Mouse (Mus musculus): ENCODE measurements around the gene 4930469K13Rik.

Gene 4930469K13Rik

DNA sequence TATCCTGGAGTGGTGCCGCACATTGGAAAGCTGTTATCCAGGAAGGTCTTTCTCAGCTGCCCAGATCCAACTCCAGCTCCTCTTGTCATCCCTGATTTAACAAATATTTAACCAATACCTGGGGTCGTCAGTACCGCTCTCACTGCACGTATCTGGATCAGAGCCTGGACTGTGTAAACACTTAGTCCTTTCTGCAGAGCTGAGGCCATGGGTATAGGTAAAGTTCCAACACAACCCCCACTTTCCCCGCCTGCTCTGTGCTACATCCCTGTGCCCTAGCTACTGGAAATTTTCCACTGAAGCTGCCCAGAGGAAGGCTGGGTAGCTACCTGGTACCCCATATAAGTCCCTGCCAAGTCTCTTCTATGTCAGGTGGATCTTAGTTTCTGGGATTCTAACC lies 108.4 kb downstream of the 4930469K13Rik start:
- DNase-seq (ENCODE audit: low read depth, low spot score), result no peak

DNA sequence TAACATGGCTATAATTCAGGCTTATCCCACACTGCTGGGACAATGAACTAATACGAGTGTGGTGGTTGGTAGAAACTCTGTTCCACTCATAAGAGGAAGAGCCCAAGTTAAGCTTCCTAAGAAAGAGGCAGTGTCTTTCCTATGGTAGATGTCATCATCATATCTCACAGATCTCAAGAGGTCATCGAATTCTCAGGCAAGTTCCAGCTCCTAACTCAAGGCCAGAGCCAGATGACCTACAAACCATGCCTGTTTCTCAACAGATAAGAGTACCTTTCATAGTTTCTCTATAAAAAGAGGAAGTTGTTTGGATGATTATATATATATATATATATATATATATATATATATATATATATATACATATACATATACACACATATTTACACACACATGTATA lies 111.8 kb downstream of the 4930469K13Rik start:
- no peak for DNase-seq (ENCODE audit: low read depth, low spot score)

DNA sequence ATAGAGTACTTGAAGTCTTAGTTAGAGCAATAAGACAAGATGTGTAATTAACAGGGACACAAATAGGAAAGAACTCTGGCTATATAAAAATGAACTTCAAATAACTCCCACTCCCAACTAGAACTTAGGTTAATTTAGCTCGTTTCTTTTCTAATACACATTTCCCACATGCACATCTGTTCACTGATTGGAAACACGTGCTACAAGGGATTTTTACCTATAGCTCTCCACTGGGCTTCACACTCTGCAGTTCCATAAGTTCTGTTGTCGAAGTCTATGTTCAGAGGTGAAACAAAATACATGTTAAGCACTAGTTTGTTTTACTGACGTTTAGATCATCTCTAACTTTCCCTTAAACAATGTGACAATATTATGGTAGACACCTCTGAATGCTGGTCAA lies 118.2 kb downstream of the 4930469K13Rik start:
- DNase-seq (ENCODE audit: low read depth, low spot score), result no peak

DNA sequence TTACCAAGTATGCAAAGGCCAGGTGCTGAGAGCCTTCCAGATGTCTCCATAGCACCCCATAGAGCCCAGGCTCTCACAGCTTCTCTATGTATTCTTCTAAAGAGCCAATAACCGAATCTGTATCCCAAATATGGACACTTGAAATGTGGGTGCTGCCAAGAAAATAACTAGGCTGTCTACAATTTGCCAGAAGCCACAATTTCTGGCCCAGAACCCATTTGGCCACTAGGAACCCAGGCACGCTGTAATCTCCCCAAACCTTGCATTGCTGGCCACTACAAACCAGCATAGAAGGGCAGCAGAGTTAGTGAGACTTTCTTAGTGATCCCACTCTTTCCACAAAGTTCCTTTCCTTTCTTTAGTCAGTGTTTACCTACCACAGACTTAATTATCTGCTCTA lies 123.2 kb downstream of the 4930469K13Rik start:
- DNase-seq (ENCODE audit: low read depth, low spot score), result no peak

DNA sequence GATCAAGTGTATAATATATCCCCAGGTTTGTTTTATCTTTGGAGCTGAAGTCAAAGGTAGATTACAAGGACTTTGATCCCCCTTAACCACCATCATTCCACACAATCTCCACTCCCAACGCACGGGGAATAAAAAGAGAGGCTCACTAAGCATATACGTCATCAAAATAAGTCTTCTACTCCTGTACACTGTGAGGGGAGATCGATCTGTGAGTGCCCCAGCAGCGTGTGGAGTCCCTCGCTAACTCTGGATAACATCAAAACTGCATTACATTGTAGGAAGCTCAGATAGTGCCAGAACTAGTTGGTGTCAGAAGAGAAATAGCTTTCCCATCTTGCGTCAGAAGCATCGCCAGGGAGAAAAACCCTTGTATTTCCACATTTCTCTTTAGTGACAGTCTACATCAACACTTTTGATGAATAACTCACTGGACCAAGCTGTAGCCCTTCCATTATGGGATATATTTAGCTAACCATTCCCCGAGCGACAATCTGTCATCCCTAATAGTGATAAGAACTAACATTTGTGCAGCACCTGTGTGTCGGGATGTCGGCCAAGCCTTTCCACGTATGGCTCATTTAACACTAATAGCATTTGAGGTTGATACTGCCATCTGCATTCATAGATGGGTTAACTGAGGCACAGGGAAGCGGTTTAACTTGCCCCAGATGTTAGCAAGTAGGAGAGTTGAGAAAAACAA lies 123.9 kb downstream of the 4930469K13Rik start:
- no peak for DNase-seq (ENCODE audit: low read depth, low spot score)

- no peak for DNase-seq (ENCODE audit: low read depth, low spot score)
Observed at GRCm38 (mm10) chr11:33972114-33972513, 126.2 kb downstream of the 4930469K13Rik start.

DNA sequence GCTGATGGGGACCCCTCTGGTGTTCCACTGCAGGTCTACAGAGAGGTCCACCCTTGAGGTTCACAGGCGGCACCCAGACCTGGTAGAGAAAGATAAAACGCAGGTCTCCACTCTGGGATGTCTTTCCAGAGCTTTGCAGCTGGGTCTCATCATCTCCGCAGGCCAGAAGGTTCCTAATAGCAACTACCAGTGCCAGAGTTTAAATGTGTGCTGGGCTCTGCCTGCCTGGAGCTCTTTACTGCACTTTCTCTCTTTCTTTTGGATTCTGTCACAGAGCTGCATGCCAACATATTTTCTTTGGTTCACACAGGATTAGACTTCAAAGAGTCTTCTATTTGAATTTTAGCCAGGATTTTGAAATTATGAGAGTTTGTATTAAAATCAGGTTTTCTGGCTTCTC lies 129.2 kb downstream of the 4930469K13Rik start:
- no peak for DNase-seq (ENCODE audit: low read depth, low spot score)

GRCm38 (mm10) chr11:33967708-33968107 lies 130.6 kb downstream of the 4930469K13Rik start:
- DNase-seq (ENCODE audit: low read depth, low spot score), result no peak

DNA sequence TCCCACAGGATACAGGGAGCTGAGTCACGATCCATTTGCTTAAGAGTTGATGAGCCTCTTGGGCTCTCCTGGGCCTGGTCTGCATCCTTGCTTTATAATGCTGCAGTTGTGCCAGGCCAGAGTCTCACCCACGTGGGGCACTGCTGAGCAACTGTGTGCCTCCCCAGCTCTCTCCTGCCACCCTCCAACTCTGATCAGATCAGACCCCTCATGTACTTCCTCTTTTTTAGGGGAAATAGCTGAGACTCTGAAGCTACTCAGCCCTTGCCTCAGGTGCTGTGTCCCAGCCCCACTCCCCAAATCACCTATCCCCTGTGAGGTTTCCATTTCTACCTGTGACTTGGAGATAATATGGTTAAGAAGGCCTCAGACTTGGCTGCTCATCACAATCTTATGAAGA lies 133.0 kb downstream of the 4930469K13Rik start:
- no peak for DNase-seq (ENCODE audit: low read depth, low spot score)

- DNase-seq (ENCODE audit: low read depth, low spot score), result no peak
Observed at GRCm38 (mm10) chr11:33962688-33963407, 135.5 kb downstream of the 4930469K13Rik start, which contains the start of gene Kcnmb1. Gene Kcnmb1 (plus strand): TSS chr11:33963013.

DNA sequence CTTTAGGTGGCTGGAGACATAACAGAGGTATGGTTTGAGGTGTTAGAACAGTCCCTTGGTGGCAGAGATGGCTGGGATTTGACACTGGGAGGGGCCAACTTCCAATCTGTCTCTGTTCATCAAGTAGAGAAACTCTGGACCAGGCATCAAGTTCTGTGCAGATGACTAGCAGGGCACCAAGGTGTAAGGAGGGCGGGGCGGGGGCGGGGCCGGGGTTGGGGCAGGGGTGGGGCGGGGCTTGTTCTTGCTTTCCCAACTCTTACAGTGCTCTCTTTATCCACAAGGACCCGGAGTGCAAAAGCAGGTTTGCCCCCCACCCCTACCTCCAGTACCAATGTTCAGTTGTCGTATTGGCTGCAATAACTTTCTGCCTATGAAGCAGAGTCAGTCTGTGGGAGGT lies 136.2 kb downstream of the 4930469K13Rik start:
- DNase-seq (ENCODE audit: low read depth, low spot score), result no peak

GRCm38 (mm10) chr11:33958713-33959112 lies 139.6 kb downstream of the 4930469K13Rik start:
- no peak for DNase-seq (ENCODE audit: low read depth, low spot score)

GRCm38 (mm10) chr11:33957595-33957994 lies 140.8 kb downstream of the 4930469K13Rik start:
- DNase-seq (ENCODE audit: low read depth, low spot score), result no peak

DNA sequence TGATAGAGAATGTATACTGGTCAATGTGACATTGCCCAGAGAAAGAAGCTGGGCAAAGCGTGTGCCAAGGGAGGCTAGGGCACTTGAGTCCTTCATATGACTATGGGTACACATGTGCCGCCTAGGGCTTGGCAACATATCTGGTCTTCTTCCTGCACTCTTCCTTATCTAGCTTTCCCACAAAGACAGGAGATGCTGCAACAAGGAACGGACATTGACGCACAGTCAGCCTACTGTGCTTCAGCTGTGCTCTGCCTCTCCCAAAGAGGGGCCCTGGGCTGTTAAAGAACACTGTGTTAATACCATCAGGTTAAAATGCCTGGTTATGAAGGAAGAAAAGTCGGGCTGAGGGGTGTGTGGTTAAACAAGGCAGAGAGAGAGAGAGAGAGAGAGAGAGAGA lies 141.7 kb downstream of the 4930469K13Rik start:
- no peak for DNase-seq (ENCODE audit: low read depth, low spot score)

DNA sequence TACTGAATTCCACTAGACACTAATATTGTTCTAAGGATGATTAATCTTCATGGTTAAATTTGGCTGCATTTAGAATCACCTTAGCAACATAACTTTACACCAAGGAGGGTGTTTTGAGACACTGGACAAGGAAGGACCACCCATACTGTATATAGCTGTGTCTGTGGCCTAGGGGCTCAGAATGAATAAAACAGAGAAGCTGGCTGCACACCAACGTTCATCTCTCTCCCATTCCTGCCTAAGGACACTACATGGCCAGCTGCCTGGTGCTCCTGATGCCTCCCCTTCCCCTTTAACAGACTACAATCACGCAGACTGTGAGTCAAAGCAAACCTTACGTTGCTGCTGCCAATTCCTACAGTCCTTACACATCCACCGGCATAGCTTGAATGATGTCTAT lies 142.4 kb downstream of the 4930469K13Rik start:
- DNase-seq (ENCODE audit: low read depth, low spot score), result no peak

DNA sequence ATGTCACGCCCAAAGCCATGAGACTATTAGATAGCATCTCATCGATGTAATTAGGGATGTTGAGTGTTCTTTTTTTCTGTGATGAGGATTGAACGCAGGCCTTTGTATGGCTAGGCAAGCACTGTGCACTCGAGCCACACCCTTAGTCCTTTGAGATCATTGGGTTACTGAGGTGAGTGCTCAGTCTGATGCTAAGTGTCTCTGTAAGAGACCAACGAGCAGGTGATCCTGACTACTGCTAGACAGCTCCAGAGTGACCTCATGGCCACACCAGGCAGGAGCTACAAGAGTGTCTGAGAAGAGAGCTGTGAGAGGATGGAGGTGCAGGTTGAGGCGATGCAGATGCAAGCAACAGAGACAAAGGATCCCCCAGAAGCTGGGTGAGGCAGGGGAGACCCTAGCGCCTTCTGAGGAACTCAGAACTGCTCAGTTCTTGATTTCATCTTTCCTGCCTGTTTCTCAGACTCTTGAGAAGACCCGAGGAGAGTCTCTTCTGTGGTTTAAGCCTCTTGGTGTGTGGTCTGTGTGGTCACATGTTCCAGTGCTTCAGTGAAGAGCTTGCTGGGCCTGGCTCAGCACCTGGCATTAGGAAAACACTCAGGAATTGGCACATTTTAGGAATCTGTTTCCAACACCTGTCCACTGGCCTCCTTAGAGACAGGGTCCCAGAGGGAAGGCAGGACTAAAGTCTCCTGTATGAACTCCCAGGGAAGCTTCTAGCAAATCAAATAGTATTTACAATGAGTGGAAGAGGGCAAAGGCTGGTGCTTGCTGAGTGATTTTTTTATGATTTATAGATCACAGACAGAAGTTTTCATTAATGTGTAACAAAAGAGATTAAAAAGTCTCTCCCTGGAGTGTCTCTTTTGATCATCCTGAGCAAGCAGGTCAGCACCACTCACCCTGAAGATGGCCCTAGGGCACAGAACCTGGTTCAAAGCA lies 146.4 kb downstream of the 4930469K13Rik start:
- DNase-seq (ENCODE audit: low read depth, low spot score), result no peak

DNA sequence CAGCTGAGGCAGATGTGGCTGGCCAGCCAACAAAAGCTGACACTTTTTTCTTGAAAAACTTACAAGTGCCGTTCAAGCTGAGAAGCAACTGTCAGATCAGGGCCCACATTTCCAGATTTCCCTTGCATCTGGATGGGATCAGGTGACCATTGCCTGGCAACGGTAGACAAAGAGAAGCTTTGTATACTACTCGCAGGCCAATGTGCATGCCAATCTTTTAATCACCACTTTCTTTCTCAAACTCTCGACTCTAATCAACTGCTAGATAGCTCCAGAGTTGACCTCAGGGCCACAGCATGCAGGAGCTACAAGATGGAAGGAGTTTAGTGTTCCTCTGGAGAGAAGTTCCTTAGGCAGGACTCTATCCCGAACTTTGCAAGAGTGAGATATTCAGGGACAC lies 147.2 kb downstream of the 4930469K13Rik start:
- DNase-seq (ENCODE audit: low read depth, low spot score), result no peak

DNA sequence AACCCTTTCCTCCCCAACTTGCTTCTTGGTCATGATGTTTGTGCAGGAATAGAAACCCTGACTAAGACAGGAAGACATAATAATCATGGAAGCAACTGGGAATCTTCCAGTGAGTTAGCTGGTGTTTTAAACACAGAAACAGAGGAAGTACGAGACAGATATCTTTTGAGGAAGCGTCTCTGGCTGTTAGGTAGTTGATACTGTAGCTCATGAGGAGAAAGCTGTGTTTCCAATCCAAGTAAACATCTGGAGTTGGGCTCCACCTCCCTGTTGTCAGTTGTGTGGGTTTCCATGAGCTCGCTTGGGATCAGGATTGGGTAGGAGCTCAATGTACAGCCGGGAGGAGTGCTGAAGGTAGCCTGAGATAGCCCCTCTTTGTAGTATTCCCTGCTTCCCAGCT lies 151.9 kb downstream of the 4930469K13Rik start:
- no peak for DNase-seq (ENCODE audit: low read depth, low spot score)

GRCm38 (mm10) chr11:33944786-33945328 lies 153.5 kb downstream of the 4930469K13Rik start:
- no peak for DNase-seq (ENCODE audit: low read depth, low spot score)

DNA sequence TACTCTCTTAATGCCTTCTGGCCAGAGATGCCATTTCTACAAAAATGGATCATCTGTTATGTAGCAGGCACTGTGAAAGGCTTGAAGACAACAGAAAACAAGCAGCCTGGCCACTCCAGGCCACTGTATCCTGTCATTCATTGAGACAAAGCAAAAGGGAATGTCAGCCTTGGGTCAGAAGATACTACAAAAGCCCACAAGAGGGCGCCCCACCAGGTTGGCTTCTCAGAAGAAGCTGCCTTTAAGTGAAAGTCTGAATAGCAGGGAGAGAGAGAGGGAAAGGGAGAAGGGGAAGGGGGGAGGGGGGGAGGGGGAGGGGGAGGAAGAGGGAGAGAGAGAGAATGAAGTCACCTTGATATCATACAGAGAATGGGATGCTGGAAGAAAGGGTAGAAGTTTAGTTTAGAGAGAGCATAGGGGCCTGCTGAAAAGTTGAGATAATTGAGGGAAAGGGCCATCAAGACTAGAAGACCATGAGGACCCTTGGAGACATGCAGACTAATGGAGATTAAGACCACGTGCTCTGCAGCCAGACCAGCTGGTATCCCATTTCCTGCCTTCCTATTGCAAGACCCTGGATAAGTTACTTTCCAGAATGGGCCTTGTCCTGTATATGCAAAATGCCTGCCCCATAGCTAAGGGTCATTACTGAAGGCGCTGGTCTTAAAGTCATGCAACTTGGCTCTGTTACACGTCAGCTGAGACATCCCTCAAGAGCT lies 154.1 kb downstream of the 4930469K13Rik start:
- DNase-seq (ENCODE audit: low read depth, low spot score), result no peak

DNA sequence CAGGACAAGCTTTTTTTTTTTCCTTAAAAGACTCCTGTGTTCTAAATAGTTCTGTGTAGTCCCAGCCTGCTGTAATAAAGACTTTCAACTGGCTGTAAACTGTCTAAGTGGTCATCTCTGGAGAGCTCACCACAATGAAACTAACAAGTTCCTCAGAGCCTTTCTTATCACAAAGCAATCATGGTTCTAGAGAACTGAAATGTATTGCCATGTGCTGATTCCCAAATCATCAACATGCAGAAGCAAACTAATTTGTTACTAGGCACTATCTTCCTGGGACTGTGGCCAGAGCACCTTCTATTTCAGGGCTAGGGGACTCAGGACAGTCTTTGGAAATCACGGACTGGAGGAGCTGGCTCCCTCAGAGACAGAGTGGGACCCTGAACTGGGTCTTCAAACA lies 154.8 kb downstream of the 4930469K13Rik start:
- no peak for DNase-seq (ENCODE audit: low read depth, low spot score)
